Mouse (Mus musculus) heart, postnatal 25 days (tissue): ENCODE data around the gene Clptm1. TPM values are rescaled to one million over a fixed set of nuclear protein-coding genes. Genes with fewer than 3 reads are reported as not detected.
"Not testable (repeated sequence)": the region's sequence is repeated elsewhere in the genome, so short reads cannot be mapped to it uniquely, and the experiment has no call there.

Experiments used
- DNase-seq: peaks from one replicate; pipeline ENCODE4 v3.0.0; 2022; ENCODE audit warnings: low spot score
- intact Hi-C: fragments of 180-260 bp; cut with DNase I; formaldehyde crosslinking; loops from one replicate; pipeline ENCODE4 v1.15.1; 2025
- total RNA-seq, 2 experiments: library from RNA; stranded (reverse); gene quantifications; 2 replicates each; pipeline ENCODE4 v1.2.3; 2021

Gene Clptm1
- total RNA-seq, 2 experiments from 2014 or later, result 65.6 to 72.3 TPM

DNA sequence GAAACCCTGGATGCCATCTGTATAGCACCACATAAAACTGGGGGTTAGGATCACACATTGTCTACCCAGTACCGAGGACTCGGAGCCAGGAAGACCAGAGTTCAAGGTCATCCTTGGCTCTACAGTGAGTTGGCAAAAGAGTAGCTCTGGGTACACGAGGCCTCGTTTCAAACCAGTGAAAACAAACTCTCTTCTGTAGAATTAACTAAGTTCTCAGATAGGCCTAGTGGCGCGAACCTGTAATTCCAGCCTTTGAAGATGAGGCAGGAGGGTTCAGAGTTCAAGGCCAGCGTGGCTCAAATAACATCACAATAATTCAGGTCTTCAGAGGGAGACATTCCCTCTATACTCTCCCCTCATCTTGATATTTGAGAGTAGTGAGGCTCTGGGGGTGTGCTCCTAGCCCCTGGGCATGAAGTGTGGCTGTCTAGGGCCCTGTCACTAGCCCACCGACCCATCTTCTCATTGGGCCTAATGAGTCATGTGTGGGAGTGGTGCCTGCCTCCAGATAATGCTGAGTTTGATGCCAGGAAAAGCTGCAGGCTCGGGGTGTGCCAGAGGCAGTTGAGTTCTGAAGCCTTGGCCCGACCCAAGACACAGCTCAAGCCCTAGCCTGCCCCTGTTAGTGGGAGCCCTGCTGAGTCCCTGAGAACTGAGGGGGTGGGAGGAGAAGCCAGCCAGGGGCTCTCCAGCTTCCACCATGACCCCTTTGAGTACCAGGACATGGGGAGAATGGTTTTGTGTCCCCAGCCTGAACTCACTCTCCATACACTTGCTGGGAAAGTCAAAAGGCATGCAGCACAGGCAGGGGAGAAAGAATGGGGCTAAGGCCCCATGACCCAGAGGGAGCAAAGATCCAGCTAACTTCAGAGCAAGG is 29.7 kb upstream of the Clptm1 start:
- DNase-seq, result no peak
- intact Hi-C loops, result no loop called here

DNA sequence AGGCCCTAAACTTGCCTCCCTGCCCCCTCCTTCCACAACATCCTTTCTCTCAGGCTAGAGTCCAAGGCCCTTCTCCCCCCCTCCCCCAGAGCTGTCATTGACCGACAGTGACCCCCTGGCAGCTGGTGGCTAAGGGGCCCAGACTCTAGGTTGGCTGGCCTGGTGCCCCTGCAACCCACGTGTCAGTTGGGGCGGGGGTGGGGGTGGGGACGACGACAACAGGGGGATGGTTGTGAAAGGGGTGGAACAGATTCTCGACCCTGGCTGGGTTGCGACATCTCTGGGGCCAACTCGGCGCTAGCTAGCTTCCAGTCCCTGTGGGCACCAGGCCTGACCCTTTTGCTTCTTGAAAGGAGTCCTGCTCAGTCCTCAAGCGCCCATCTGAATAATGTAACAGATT is 28.6 kb upstream of the Clptm1 start:
- intact Hi-C loops, result no loop called here
- peak; percentile 61 for DNase-seq

DNA sequence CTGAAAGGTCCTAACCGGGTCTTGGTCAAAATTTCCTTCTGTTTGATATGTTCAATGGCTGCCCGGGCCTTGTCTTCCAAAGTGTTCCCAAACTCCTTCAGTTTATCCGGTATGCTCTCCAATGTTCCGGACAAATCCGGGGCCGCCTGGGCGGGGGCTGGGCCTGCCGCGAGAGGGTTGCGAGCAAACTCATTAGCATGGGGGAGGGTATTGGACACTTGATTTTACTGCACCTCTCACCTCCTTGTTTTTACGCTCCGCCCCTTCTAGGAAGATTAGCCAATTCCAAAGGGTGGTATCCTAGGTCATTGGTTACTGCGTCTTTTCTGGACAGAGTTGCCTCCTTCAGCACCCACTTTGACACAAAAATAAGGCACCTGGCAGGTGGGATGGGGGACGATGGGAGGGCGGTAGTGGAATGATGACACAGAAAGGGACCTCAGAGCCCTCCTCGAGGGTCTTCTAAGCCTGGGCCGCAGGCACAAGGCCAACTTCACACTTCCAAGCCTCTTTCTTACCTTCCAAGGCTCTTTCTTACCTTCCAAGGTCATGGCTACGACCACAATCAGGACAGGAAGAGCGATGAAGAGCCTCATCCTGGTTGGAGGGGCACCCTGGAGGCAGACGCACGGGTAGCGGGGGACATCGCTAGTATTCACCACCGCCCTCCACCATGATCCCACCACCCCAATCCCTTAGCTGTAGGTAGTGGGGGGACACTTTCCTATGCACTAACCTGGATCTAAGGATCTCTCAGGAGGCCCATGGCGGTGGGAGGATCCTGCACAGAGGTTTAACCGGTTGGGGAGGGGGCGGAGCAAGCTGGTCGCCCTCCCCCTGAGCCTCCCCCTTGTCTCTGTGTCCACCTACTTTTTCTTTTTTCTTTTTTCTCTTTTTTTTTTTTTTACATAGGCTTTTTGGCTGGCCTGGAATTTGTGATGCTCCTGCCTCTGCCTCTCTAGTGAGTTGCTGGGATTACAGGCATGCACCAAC is 27.3 kb upstream of the Clptm1 start, which contains the start of gene Apoc1:
TSS of gene Apoc1 (minus strand) at position 788 of the 993 bp plus-strand sequence.
- intact Hi-C loops, result no loop called here

DNA sequence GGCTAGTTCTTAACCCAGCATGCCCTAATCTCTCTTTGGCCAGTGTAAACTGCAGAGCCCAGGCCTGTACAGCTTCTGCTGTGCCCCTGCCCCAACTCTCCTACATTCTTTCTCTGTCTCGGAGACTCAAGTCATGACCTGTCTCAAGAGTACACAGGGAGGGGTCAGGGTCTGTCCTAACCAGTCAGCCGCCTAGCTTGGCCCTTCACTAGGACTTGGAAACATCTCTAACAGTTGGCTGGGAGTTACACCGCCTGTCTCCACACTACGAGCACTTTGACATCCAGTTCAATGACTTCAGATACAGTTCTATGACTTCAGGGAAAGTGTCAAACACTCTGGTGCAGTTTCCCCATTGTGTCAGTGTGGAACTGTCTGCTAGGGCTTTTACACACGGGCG is 26.6 kb upstream of the Clptm1 start:
- no peak for DNase-seq
- intact Hi-C loops, result no loop called here

More for the DNA sequence above, 27.3 kb upstream of the Clptm1 start, which contains the start of gene Apoc1:
- DNase-seq, result no peak

DNA sequence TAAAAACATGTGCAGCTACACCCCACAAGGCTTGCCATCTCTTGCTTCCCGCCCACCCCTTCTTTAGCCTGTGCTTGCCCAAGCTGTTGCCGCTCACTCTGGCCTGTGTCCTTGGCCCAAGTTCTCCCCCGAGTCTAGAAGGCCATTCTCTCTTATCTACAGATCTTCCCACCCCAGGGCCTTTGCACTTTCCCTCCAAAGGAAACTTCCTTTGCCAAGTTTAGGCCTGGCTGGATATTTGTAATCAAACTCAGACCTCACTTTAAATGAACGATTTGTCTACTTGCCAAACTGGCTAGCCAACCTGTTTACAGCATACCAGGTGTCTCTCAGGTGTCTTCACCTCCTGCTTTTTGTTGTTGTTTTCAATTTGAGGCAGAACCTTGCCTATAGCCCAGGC is 26.0 kb upstream of the Clptm1 start:
- DNase-seq, result no peak
- intact Hi-C loops, result no loop called here

DNA sequence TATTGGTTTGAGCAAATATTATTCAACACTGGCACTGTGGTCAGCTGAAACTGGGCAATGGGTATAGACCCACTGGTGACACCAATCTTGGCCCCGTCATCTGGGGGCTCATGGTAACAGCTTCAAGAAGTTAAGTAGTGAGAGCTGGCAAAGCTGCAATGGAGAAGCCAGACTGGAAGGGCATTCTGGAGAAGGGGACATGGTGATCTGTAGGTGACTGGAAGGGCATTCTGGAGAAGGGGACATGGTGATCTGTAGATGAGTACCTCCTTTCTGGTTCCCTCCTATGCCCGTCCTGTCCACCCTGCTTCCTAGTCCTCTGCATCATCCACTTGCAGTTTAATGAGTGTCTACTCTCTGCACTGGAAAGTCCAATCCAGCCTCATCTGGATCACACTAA is 23.8 kb upstream of the Clptm1 start:
- DNase-seq, result no peak
- intact Hi-C loops, result no loop called here

DNA sequence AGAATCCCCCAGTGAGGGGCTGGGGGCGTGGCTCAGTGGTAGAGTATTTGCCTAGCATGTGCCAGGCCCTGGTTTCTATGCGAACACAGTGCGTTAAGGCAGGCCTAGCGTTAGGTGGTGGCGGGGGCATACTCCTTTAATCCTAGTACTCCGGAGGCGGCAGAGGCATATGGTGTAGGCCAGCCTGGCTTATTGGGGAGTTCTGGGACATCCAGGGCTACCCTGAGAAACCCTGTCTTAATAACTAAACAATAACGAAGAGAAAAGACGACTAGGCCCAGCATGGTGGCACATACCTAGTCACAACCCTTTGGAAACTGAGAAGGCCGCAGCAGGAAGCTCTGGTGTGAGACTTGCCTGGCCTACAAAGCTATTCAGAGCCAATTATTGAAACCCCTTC is 23.3 kb upstream of the Clptm1 start:
- DNase-seq, result no peak
- intact Hi-C loops, result no loop called here

DNA sequence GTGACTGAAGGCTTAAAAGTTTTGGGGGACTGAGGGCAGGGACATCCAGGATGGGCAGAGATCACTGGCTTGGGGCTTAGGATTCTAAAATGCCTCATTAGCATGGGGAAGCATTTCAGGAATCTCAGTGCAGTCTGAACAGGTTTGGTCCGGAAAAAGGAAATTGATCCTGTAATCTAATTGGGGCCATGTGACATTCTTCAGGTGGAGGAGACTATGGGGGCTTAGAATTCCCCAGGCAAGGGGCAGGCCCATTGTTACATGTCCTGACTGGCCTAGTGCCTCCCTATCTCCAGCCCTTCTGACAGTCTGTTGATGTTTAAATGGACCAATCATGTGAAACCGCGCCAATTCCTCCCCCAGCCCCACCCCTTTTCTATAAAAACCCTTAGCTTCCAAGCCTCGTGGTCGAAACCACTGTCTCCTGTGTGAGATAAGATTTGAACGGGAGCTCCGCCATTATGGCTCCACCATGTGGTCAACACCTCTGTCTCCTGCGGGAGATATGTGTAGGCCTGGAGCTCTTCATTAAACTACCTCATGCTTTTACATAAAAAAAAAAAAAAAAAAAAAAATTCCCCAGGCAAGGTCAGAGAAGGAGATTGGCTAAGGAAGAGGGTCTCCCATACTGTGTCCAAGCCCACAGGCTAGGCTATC is 22.2 kb upstream of the Clptm1 start:
- intact Hi-C loops, DNase-seq: not testable (repeated sequence)

DNA sequence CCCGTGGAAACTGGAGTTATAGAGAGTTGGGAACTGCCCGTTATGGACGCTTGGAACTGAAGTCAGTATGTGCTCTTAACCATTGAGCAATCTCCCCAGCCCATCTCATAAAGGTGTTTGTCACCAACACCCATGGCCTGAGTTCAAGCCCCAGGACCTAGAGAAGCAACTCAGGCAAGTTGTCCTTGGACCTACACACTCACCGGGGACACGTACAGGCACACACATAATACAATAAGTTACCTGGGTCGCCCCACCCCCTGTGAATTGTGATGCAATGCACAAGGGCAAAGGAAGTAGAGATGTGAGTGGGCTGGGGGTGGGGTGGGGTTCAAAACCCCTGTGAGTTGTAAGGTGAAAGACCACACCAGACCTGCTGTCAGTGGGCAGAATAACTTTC is 21.7 kb upstream of the Clptm1 start:
- DNase-seq, result no peak
- intact Hi-C loops, result no loop called here

DNA sequence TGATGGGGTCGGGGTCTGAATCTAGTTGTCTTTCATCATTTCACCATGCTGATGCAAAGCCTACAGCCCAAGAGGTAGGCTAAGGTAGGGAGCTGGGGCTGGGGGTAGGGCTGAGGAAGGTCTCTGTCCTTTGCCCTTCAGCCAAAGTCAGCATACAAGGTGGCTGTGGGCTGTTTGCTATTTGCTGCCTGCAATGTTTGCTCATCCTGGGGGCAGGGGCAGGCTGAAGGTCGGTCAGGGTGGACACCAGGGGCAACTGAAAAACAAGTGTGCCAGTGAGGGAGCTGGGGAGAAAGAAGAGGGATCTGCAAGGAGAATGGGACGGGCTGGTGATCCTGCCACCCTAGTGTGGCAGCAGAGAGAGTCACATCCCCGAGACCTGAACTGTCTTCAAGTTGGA is 20.5 kb upstream of the Clptm1 start:
- intact Hi-C loops, result no loop called here
- DNase-seq, result no peak

DNA sequence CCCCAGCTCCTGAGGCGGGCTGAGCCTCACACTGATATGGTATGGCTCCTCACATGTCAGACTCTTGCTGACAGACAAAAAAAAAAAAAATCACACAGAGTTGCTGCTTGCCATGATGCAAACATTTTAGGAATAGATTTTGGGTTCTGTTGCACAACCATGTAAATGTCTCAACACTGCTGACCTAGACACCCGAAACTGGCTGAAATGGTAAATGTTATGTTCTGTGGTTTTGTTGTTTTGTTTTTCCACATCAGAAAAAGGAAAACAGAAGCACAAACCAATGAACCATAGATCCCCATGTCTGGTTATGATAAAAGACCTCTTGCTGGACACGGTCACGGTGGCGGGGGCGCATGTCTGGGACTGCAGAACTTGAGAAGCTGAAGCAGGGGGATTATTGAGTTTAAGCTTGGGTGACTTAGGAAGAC is 19.0 kb upstream of the Clptm1 start:
- intact Hi-C loops, result no loop called here
- DNase-seq, result no peak

DNA sequence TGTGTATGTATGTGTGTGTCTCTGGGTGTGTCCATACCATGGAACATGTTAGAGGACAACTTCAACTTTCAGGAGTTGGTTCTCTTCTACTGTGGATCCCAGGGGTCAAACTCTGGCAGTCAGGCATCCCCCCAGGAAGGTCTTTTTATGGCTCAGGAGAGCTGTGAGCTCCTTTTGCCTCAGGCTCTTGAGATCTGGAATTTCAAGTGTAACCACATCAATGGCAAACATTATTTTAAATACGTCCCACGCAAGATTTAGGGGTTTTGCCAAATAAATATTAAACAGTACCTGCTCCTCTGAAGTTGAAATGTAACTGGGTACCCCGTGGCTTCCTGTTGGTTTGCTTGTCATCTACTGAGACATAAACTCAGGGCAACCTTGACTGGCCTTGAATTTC is 18.1 kb upstream of the Clptm1 start:
- intact Hi-C loops, result no loop called here
- no peak for DNase-seq

DNA sequence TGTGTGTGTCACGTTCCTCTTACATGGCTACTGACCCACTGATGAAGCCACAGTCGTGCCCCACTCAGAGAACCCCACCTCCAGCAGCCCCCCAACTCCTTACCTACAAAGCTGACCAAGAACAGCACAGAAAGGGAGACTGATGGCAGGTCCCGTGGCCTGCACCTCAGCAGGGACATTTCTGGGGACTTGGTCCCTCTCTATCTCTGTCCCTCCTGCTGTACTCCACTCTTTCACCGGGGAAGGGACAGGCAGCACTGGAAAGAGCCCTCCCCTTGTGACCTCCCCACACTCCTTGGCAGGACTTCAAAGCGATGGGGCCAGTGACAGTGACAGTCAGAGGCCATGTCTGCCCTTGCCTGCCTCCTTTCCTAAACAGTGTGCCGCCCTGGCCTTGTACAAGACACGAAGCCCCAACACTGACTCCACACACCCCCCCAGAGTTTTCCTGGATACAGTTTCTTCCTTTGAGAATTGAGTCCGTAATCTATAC is 16.4 kb upstream of the Clptm1 start, which contains the start of the genes Gm44805 and Apoc4:
TSS of gene Gm44805 (minus strand) at position 222 of the 493 bp plus-strand sequence.
TSS of gene Apoc4 (minus strand) at position 278 of the 493 bp plus-strand sequence.
- intact Hi-C loops, result no loop called here

DNA sequence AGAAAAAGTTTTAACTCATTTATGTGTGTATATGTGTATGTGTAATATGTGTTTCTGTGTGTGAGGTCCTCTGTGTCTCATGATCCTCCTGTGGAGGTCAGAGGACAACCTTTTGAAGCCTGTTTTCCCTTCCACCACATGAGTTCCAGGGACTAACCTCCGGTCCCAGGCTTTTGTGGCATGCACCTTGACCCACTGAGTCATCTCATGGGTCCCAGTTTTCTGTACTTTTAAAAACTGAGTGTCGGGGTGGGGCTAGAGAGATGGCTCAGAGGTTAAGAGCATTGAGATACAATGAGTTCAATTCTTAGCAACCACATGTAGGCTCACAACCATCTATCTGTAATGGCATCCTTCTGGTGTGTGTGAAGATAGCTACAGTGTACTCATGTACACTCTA is 15.9 kb upstream of the Clptm1 start:
- intact Hi-C loops, result no loop called here
- DNase-seq, result no peak

More for the DNA sequence above, 16.4 kb upstream of the Clptm1 start, which contains the start of the genes Gm44805 and Apoc4:
- DNase-seq, result no peak

DNA sequence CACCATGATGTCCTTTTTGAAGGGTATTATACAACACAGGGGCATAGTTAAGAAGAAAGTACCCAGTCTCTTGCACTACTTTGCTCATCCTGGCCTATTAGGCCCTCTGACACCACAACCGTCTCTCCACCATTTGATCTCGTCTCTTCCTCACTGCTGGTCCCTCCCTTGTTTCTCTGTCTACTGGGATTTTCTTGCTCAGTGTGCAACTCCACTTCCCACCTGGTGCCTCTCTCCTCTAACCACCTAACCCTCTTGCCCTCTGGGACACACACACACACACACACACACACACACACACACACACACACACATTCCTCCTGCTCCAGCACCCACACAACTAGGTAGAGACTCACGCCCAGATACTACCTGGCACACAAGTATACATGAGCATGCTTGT is 14.1 kb upstream of the Clptm1 start:
- DNase-seq, result no peak
- intact Hi-C loops, result no loop called here

DNA sequence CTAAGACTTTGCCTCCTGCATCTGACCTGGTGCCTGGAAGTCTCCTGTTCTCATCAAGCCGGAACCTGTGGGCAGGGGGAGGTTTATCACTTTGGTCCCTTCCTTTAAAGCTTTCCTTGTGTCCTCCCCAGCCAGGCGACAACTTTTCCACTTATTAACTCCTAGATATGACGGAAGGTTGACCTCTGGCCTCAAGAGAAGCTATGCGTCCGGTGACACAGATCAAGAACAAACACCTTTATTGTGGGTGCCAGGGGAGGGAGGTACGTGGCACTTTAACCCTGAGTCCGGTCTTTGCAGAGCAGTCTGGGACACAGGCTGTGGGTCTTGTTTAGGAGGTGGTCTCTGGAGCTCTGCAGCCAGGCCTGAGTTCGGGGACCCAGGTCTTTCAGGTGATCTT is 13.0 kb upstream of the Clptm1 start, which contains the start of gene Apoc2:
TSS of gene Apoc2 (minus strand) at position 70 of the 400 bp plus-strand sequence.
- intact Hi-C loops, result no loop called here
- no peak for DNase-seq

DNA sequence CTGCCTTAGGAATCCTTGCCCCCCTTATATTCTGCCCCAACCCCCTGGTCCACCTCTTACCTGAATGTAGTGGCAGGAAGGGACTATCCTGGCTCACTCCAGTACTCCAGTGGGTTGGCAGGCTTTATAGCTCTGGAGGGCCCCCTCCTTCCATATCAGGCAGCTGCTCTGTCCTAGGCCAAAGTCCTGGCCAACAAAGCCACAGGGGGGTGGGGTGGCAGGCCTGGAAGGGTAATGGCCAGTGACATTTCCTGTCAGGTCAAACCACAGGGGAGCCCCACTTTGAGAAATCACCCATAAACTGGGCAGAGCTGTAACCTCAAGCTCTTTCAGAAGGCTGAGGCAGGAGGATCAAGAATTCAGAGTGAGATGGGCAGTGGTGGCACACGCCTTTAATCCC is 11.8 kb upstream of the Clptm1 start:
- no peak for DNase-seq
- intact Hi-C loops, result no loop called here

DNA sequence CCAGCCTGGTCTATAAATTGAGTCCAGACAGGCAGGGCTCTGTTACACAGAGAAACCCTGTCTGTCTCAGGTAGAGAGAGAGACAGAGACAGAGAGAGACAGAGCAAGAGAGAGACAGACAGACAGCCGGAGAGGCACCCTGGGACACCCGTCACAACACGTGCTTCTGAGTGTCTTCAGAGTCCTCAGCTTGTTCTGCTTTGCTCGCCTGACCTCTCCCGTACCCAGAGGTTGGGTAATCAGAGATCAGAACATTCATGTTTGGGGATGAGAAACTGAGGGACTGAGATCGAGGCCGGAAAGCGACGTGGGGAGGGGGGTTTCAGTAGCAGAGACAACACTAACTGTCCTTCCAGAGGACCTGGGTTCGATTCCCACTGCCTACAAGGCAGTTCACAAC is 11.0 kb upstream of the Clptm1 start:
- DNase-seq, result no peak
- intact Hi-C loops, result no loop called here

DNA sequence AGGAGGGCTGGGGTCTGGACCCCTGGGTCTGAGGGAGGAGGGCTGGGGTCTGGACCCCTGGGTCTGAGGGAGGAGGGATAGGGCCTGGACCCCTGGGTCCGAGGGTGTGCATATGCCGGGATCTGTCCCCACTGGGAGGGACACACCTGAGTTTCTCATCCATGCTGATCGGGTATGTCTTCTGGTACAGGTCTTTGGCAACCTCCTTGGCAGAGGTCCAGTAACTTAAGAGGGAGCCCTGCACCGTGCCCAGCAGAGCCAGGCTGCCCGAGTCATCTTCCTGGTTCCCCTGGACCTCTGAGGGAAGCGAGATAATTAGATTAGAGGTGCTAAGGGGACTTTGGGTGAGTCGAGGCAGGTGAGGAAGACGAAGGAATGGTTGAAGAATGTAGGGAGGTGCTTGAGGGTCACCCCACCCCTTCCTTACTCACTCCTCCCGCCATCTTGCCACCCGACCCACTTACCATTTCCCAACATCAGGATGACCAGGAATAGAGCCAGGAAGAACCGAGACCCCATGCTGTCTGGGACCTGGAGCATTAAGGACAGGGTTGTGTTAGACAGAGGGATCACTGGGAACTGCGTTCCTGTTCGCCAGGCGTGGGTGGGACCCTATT is 8.4 kb upstream of the Clptm1 start:
- DNase-seq, result no peak
- intact Hi-C loops, result no loop called here
